Mouse (Mus musculus): ENCODE results near the gene Slc41a3.

The Slc41a3 gene

GRCm38 (mm10) chr6:90598197-90598596 is 6.3 kb upstream of the Slc41a3 start:
- DNase-seq: no peak

GRCm38 (mm10) chr6:90600351-90600750 is 4.2 kb upstream of the Slc41a3 start:
- DNase-seq: no peak

DNA sequence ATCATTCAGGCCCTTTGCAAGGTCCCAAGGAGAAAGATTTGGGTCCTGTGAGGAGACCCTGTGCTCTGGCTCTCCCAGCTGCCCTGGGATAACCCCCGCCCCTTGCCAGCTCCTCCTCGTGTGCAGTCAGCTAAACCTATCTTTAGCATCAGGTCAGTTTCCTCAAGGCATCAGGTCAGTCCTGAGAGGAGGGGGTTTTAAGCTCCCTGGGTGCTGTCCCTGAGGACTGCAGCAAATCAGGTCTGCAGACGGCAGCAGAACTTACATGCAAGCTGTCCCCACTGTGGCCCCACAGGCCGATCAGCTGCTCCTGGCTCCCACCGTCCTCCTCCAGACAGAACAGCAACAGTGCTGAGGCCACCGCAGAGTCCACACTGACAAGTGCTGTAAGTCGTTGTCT is 2.8 kb upstream of the Slc41a3 start:
- no peak for DNase-seq

DNA sequence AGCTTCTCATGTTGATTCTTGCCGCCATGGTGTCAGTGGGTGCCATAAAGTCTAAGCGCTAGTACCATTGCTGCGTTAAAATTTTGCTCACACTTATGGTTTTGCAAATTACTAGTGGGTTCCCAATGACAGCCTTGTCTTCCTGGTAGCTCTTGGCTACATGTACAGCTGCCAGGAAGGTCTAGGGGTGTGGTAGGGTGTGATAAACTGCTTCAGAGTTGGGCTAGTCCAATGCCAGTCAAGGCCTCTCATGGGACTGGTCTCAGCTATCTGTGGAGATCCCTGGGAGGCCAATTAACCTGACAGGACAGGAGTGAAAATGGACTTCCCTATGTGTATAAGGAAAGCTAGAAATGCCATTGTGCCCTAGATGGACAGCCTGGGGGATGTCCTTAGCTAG is 2.2 kb upstream of the Slc41a3 start:
- no peak for DNase-seq

GRCm38 (mm10) chr6:90603126-90603525 is 1.4 kb upstream of the Slc41a3 start:
- DNase-seq: no peak

DNA sequence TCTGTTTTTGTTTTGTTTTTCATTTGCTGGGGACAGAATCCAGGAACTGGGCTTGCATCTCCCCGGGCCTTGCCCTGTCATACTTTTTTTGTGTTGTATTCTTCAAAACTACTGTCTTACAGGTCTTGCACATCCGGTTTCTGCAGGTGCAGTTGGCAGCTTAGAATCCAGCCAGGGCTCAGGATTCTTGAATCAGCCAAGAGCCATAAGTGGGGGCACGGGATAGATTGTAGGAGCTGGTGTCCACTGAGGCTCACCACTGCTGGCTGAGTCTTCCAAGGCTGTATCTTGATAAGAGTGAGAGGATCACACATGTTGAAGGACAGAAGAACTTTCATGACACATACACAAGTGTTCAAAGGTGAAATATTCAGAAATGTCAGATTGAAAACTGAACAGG is 395 bp upstream of the Slc41a3 start:
- DNase-seq: no peak

- DNase-seq: no peak
Observed at GRCm38 (mm10) chr6:90605298-90605665, 757 bp downstream of the Slc41a3 start.

- DNase-seq: peak; percentile 44 to 76
Observed at GRCm38 (mm10) chr6:90606538-90606937, 2.0 kb downstream of the Slc41a3 start.

DNA sequence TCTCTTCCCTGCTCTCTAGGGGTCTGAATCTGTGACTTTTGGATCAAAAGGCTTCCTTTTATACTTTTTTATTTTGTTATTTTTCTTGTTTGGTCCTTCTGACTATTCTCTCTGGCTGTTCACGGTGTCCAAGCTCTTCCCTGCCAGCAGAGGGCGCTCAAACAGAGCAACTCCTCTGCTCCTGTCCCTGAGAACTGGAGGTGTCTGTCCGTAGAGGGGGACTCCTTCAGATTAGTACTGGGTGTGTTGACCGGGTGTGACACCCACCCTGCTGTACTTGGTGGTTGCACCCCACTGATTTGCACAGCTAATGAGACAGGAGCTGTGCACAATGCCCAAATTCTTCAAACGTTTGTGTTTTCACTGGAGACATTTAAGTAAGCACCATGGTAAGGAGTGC is 2.7 kb downstream of the Slc41a3 start:
- DNase-seq: peak; percentile 45 to 52

- DNase-seq: no peak
Observed at GRCm38 (mm10) chr6:90608186-90608585, 3.7 kb downstream of the Slc41a3 start.

GRCm38 (mm10) chr6:90610248-90610647 is 5.7 kb downstream of the Slc41a3 start:
- no peak for DNase-seq

DNA sequence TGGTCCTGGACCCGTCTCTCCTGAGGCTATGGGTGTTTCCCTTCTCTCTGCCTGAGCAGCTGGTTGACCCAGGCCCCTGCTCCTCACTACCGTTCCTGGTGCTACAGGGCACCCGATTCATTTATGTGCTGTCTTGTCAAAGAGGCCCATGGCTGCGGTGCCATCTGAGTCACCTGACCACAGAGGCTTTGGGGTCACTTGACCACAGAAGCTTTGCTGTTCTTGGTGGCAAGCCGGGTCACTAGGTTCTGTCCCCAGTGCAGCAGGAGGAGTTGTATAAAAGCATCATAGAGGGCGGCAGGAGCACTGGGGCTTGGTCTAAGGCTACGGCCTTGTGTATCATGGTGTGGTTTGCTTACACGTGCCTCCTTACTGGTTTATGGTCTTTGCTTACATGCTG is 8.8 kb downstream of the Slc41a3 start:
- no peak for DNase-seq

DNA sequence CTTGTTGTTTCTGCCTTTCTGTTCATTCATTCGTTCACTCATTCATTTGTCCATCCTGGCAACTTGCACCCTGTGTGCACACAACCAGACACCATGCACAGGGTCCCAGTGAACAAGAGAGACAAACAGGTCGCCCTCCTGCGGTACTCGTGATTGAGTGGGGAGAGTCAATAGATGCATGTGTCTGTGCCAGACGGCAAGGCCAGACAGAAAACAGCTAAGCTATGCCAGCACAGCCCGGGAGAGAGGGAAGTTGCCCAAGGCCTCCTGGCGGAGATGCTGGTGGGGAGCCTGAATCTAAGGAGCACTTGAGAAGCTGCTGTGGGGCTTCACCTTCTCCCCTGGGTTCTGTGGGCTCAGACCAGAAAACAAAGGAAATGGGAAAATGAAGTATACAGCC is 10.8 kb downstream of the Slc41a3 start:
- DNase-seq: no peak

DNA sequence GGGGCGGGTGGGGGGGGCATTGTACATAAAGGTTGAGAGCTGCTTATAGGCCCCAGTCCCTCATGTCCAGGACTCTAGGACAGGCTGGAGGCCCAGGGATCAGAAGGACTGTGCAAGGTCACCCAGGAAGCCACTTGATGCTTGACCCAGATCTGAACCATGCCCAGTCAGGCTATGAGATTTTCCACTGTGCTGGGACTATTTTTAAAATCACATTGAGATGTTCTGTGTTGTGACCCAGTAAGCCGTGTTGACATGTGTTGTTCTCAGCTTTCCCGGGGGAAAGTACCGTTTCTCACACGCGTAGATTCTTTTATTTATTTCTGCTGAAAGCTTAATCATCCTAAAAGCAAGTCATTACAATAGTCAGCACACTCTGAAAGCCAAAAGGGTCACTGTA is 11.5 kb downstream of the Slc41a3 start:
- DNase-seq: no peak

- DNase-seq: no peak
Observed at GRCm38 (mm10) chr6:90616481-90616880, 12.0 kb downstream of the Slc41a3 start.

DNA sequence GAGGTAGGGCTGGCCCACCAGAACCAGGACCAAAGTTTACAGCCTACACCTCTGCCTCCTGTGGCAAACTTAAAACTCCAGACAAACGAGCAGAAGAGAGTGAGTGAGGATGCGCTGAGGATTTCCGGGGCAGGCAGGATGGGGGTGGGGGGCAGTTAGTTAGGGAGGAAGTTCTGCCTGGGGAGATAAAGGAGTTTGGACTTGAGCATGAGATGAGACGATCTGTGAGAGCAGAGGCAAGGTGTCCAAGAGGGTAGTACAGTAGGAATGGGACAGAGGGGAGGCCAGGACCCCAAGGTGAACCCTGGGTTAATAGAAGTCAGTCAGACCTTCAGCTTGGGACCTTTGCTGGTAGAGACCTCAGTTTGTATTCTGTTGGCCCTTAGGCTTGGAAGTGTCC is 13.7 kb downstream of the Slc41a3 start:
- DNase-seq: no peak

GRCm38 (mm10) chr6:90618821-90619636 is 14.5 kb downstream of the Slc41a3 start:
- DNase-seq: peak in 1 of 2 experiments; percentile 29

DNA sequence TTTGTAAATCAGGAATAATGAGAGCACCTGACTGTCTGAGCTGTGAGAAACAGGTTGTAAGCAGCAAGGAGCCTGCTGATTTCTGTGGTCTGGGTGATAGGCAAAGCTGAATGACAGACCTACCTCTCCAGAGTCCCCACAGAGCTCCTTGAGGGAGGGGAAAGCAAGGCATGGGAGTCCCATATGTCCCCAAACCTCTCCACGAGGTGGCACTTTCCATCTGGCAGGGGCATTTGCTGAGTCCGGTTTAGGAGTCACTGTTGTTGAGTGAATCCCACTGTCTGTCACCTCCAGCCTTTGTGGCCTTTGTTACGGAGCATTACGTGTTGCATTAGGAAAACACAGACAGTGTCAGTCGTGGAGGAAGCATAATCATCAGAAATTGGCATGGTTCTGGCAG is 15.4 kb downstream of the Slc41a3 start:
- DNase-seq: no peak

DNA sequence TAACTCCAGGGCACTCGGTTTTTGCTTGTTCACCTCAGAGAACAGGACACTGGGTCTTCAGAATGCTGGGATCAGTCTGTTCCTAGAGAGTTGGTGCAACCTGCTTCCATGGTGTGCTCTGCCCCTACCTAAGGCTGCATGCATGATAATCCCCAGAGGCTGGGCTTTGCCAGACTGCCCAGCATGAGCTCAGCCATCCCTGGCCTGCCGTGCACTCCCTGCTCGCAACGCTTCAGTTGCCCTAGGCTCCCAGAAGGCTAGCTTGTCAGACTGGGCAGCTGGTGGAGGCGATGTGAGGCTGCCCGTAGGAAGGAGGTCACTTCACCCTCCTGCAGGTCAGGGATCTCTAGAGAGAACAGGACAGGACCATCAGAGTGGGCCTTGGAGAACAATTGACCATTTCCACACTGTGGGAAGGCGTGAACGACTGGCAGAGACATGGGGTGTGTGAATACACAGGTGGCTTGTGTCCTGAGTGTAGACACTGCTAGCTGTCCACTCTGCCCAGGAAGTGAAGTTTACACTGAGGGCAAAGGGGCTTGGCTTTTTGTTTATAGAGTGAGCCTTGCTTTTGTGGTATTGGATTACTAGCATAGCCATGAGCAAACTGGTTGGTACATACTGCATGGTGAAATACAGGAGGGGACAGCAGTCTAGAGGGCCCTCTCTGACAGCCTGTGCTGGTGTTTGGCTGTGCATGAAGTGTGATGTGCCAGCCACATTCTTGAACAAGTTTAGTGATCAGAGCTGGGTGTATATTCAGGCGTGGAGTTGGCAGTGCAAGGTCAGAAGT is 16.5 kb downstream of the Slc41a3 start:
- DNase-seq: no peak

GRCm38 (mm10) chr6:90621584-90621890 is 17.0 kb downstream of the Slc41a3 start:
- DNase-seq: no peak

DNA sequence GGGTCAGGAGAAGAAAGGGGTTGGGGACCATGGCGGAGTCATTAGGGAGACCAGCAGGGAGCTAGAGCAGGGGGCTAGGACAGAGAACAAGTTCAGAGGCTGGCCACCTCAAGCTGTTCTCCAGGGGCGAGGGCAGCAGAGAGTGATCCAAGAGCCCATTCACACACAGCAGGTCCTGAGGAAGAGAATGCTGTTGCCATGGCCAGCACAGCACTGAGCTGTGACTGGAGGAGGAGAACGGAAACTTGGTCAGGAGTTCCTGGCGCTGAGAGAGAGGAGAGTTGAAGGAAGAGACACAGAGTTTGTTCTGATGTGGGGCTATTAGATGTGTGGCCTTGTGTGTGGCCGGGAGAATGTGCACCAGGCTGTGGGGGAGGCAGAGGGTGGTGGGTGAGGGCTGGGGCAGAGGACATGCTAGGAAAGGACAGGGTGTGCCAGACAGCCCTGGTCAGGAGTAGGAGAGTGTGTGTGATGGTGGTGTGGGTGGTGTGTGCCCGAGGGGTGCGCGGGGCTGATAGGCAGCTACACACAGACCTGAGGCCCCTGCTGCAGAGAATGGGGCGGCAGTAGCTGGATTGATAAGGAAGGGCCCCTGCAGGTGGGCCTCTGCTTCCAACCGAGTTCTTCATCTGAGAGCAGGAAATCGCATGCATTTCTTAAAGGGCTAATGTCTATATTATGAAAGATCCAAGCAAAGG is 18.4 kb downstream of the Slc41a3 start:
- DNase-seq: no peak

DNA sequence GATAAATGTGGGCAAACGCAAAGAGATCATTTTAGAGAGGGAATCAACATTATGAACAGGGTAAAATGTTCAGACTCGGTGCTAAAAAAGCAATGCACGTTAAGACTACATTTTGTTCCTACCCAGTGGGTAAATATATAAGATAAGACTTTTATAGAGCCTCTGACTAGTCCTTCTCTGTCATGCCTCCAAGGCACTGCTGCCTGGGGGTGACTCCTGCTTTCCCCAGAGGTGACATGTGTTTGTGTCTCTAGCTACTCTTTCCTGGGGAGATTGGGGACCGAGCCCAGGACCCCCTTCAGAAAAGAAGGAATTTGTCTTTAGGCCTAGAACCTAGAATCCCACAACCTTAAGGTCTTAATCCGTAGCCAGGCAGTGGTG is 18.9 kb downstream of the Slc41a3 start:
- DNase-seq: no peak

DNA sequence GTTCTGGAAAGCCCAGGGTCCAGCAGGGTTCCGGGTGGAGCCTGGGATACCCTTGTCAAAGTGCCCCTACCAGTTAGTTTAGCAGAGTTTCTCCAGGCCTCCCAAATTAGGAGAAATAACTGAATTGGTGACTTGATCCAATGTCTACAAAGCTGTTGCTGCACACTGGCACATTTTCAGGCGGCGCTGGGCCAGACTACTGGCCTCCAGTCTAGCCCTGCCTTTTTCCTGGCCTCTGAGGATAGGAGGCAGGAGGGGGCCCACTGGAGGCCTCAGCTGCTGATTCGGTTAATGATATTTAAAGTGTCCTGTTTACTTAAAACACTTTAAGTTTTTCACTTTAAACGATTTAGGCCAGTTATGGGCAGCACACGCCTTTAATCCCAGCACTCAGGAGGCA is 19.7 kb downstream of the Slc41a3 start:
- no peak for DNase-seq

GRCm38 (mm10) chr6:90624733-90625132 is 20.2 kb downstream of the Slc41a3 start:
- no peak for DNase-seq

Measured in kidney, adult 8-10 months (tissue).